Mouse (Mus musculus) ovary, postnatal 14 days (tissue): Measurements from ENCODE around the gene Mfsd1.

ENCODE experiments used
- DNase-seq: peaks from one replicate; pipeline ENCODE4 v3.0.0; 2022; ENCODE audit warnings: low spot score

Mfsd1 gene

GRCm38 (mm10) chr3:67624629-67625028 lies 42.1 kb downstream of the Mfsd1 start:
- no peak for DNase-seq

DNA sequence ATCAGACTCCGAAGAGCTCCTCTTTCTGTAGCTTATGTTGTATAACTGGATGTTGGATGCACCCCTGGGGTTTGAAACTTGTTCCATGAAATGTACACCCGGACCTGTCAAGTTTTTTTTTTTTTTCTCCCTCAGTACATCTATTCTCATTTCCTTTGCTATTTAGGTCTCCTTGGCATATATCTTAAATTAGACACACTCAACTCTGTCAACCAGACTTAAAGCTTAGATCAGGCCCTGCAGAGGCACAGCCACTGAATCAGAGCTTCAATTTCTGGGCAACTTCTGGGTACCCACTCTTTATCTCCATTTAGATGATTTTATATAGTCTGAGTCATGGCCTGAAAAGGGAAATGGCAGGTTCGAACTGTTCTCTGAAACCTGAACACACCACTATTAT lies 60.6 kb downstream of the Mfsd1 start:
- DNase-seq, result no peak

DNA sequence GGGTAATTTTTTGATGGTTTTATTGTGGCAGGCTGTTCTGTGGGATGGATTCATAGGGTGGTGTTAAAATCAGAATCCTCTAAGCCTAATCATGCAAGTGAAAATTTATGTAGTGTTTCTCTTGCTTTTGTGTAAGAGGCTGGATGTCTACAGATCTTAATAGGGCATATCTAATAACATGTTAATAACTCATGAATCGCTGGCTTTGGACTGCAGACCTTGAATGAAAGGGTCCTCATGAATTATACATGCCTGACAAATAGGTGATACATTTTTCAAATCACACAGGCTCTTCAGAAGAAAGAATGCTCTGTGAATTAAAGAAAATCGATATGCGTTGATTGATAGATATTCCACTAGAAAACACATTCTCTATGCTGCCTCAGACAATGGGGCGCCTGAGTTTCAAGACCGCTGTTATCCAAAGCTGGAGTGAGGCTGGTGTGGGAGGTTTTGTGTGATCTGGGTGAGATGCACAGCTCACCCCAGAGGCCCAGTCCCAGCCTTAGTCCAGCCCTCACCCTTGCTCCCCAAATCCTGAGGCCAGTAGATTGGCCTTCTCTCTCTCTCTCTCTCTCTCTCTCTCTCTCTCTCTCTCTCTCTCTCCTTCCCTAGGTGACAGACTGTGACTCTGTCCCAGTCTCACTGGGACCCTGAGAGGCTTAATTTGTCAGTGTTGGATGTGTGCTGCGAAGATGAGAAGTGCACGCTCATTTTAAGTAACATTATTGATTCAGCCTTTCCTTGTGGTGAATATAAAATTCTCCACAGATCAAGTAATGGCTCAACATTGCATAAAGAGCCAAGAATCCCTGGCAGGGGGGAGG lies 63.3 kb downstream of the Mfsd1 start:
- DNase-seq, result no peak
